Mouse (Mus musculus): Measurements from ENCODE around the gene Dbndd1.
"Not testable (repeated sequence)": the region's sequence is repeated elsewhere in the genome, so short reads cannot be mapped to it uniquely, and the experiment has no call there.

The Dbndd1 gene

DNA sequence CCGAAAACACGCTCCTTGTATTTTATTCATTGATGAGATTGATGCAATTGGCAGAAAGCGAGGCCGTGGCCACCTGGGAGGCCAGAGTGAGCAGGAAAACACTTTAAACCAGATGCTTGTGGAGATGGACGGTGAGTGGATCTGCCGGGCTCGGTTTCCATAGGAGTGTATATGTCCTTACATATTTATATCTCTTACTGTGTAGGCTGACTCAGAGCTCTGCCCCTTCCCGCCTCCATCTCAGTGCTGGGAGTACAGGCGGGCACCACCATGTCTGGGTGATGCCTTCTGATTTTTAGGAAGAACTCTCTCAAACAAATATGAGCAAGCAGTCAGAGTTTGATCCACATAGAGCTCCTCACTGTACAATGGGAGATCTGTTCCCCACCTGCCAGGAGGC, 22.4 kb downstream of the Dbndd1 start:
- no peak for DNase-seq (ENCODE audit: low read depth, low spot score)

DNA sequence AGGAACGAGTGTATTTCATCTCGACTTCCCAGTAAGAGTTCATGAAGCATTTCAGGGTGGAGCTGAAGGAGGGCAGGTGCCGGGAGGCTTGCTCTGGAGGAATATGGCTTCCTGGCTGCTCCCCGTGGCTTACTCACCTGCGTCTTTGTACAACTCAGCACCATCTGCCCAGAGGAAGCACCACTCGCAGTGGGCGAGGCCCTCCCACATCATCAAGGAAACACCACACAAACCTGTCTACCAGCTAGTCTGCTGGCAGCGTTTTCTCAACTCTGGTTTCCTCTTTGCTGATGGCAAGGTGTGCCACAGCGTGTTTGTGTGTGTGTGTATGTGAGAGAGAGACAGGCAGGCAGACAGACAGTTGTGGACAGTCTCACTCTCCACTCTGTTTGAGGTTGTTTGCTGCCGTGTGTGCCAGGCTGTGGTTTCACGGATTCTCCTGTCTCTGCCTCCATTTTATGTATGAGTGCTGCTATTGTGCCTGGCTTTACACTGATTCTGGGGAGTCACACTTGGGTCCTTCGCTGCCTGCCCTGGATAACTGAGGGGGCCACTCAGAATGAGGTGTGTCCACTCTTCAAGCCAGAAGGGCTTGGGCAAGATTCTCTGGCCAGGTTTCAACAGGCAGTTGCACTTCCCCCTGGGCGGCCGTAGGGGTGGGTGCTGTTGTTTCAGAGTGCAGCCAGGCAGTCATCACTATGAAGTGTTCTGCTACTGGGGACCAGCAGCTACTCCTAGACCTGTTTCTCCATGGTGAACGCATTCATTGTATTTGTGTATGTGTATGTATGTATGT, 23.8 kb downstream of the Dbndd1 start:
- no peak for DNase-seq (ENCODE audit: low read depth, low spot score)

- peak; percentile 27 for DNase-seq (ENCODE audit: low read depth, low spot score)
Observed at GRCm38 (mm10) chr8:123482627-123483026, 32.6 kb downstream of the Dbndd1 start.

DNA sequence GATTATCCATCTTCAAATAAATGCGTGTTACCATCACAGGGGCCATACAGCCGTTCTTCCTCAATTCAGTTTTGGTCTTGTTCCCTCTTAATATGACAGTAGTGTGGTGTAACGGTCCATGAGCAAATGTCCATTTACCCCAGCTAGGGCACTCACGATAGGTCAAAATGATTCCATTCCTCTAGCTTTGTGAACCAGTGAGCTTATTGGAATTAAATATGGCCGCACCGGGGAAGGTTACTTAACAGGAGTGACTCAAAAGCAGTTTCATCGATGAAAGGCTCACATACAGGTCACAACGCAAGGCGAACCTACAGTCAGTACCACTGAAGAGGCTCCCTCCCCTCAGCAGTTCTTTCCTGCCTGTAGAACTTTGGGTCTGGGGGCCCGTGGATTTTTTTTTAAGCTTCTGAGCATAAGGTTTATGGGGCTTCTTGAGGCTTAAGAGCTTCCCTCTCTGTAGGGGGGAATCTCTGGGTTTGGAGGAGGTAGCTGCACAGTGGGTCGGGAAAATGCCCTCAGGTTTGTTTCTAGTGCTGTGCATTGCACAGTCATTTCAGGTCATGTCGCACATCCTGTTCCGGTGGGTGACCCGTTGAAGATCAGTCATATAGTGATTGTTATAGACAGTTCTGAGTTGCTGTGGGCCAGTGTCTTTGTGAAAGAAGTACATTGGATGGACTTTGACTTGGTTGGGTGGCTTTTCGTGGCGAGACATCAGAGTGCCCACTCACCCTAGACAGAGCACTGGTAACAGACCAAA, 36.6 kb downstream of the Dbndd1 start:
- DNase-seq (ENCODE audit: low read depth, low spot score): peak; percentile 42

- DNase-seq (ENCODE audit: low read depth, low spot score): peak; percentile 76
Observed at GRCm38 (mm10) chr8:123477737-123478258, 37.5 kb downstream of the Dbndd1 start, which contains the start of gene Afg3l1. Afg3l1 (plus strand) TSS chr8:123477903.

DNA sequence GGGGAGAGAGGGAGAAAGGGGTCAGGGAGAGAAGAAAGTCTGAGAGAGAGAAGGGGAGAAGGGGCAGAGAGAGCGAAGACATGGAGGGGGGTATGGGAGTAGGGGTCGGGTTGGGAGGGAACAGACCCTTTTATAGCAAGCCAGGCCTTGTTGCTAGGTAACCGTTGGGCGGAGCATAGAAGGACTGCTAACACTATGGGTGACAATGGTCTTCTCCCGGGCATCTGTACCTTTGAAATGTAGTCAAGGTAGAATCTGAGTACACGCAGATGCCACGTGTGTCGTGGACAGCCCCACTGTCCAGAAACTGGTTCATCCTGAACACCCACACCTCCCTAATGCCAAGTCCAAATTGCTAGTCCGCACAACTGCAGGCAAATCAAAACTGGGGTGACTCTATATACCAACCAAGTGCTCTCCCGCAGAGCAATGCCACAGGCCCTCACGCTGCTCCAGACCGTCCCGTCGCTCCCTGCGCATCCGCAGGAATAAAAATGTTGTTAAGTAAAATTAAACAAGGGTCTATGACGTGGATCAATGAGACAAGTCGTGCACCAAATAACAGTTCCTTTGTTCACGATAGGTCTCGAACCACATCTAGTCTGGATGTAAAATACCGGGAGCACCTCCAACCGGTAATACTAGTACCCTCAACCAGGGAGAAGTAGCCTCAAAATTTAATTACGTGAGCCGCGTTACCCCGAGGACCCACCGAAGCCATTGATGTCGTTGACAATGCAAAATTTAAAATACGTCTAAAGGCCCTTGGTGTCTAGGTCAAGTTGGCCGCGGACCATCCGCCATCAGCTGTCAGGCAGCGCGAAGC, 38.1 kb downstream of the Dbndd1 start:
- peak; percentile 29 for DNase-seq (ENCODE audit: low read depth, low spot score)

DNA sequence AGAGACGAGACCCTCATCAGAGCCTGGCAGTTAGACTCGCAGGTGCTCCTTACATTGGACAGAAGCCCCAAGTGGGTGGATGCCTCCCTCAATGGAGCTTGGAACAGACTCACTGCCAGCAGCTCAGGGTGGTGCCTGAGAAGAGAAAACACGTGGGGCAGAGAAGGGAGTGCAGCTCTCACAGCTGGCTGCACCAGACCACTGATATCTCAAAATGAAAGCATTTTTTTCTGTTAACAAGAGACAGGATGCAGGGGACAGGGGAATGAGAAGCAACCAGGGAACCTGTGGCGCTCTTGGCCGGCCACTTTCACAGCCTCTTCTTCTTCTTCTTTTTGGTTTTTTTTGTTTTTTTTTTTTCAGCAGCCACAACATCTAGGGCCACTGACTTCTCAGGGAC, 40.7 kb downstream of the Dbndd1 start:
- DNase-seq (ENCODE audit: low read depth, low spot score): not testable (repeated sequence)

DNA sequence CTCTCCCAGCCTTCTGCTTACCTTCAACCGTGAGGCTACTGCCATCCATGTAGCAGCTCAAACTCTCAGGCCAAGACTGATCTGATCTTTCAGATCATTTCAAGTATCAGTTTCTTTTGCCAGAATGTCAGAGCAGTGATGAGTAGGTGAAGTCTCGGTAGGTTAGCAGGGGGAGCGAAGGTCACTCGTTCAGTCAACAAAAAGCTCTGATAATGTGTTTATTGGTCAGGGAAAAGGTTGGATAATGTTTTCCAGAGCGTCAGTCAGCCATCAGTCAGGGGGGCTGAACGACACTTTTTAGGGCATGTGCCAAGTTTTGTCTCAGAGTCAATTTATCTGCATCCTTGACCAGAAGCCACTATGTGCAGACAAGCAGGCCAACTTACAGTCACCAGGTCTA, 42.3 kb downstream of the Dbndd1 start:
- not testable (repeated sequence) for DNase-seq (ENCODE audit: low read depth, low spot score)

- DNase-seq (ENCODE audit: low read depth, low spot score): peak; percentile 58
Observed at GRCm38 (mm10) chr8:123467476-123467875, 47.8 kb downstream of the Dbndd1 start.

GRCm38 (mm10) chr8:123463651-123464050, 51.6 kb downstream of the Dbndd1 start:
- DNase-seq (ENCODE audit: low read depth, low spot score): peak; percentile 24

Measured in 3T3-L1 (cell line).